Mouse (Mus musculus) bone marrow macrophage, adult 2 months (primary cell): ENCODE measurements at regions not wholly inside any gene's neighbourhood (a gene's known extent, or its start where the extent isn't known, plus 50 kb on each side); places are given as distances from the start of the nearest gene placed in this dataset.

ENCODE experiments used
- CTCF ChIP-seq: IDR thresholded peaks from 2 replicates; pipeline ENCODE4 v1.5.1; 2012; ENCODE audit warnings: low read depth, mild to moderate bottlenecking, low read length, moderate library complexity
- POLR2A ChIP-seq: IDR thresholded peaks from 2 replicates; pipeline ENCODE4 v1.6.1; 2012; ENCODE audit warnings: mild to moderate bottlenecking, low read depth, low read length, borderline replicate concordance

- TF ChIP-seq POLR2A (no peak), CTCF (no peak)
These were observed 86.8 kb upstream of the Foxk1 start for GRCm38 (mm10) chr5:142314466-142314865.
